Mouse (Mus musculus): ENCODE data around the gene Psmf1. TPM values are rescaled to one million over a fixed set of nuclear protein-coding genes. Genes with fewer than 3 reads are reported as not detected.

The Psmf1 gene
- polyA plus RNA-seq, 1 experiment from 2014 or later = 37.9 TPM

DNA sequence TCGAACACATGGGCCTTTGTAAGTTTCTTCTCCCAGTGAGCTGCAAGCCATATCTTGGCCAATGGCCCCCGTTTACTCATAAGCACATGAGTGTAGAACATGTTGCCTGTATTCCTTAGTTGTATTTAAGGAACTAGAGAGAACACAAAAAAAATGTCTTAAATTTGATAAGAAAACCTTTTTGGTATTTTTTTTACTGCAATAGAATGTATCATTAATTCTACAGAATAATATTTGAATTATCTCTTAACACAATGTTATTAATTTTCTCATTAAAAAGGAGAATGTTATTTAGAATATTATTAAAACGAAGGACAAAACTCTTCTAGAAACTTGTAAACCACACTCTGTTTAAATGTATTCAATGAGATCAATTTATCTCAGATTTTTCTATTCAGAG, 75.6 kb downstream of the Psmf1 start, which contains the start of gene Rad21l:
Rad21l (minus strand) TSS at position 101 of the 400 bp plus-strand sequence.
- Histone ChIP-seq H3K36me3 (ENCODE audit: control insufficient read depth, insufficient read depth, low read length) (no peaks in the 10 kb centered on the region), H3K27me3 (ENCODE audit: control insufficient read depth, insufficient read depth, low read depth, low read length) (peaks cover 4% of the 10 kb centered on the region), H3K4me1 (replicated peaks; ENCODE audit: control insufficient read depth, insufficient read depth, low read length) (no peaks in the 10 kb centered on the region), H3K9ac (ENCODE audit: low read length) (no peak within 1 kb of the TSS), H3K4me3 (ENCODE audit: low read length) (no peak within 1 kb of the TSS), H3K9me3 (ENCODE audit: control insufficient read depth, low read length) (no peaks in the 10 kb centered on the region), H3K4me2 (ENCODE audit: low read depth, low read length) (no peak within 1 kb of the TSS), H3K27ac (ENCODE audit: low read length) (no peak within 1 kb of the TSS)
- 64% methylated on average over 3 of the region's 3 CpGs for WGBS
- ATAC-seq (ENCODE audit: low read depth) = no peak

Other genes with a start within 250 kb of the Psmf1 start
- 699 and 778 TPM in 2 replicates for gene Fkbp1a, start 201.7 kb downstream of the Psmf1 start, polyA plus RNA-seq (2015; fragmentation: Nextera tagmentation; extraction: Ambion mirVana)
- 0.74 and 1.2 TPM in 2 replicates for gene Sdcbp2, start 171.6 kb downstream of the Psmf1 start, polyA plus RNA-seq (2015; fragmentation: Nextera tagmentation; extraction: Ambion mirVana)
- gene Snph, start 111.6 kb downstream of the Psmf1 start, polyA plus RNA-seq (2015; fragmentation: Nextera tagmentation; extraction: Ambion mirVana) = 0.69 and 0.87 TPM in 2 replicates
- gene Rad21l, start 75.7 kb downstream of the Psmf1 start, polyA plus RNA-seq (2015; fragmentation: Nextera tagmentation; extraction: Ambion mirVana) = not detected in 2 replicates
- gene Tmem74b, start 42.2 kb downstream of the Psmf1 start, polyA plus RNA-seq (2015; fragmentation: Nextera tagmentation; extraction: Ambion mirVana) = 1.4 and 1.6 TPM in 2 replicates
- gene Rspo4, start 98.7 kb upstream of the Psmf1 start, polyA plus RNA-seq (2015; fragmentation: Nextera tagmentation; extraction: Ambion mirVana) = 0.94 and 0.97 TPM in 2 replicates
- 0.57 and 0.78 TPM in 2 replicates for gene Angpt4, start 167.0 kb upstream of the Psmf1 start, polyA plus RNA-seq (2015; fragmentation: Nextera tagmentation; extraction: Ambion mirVana)
- 33.6 and 34.0 TPM in 2 replicates for gene Fam110a, start 236.0 kb upstream of the Psmf1 start, polyA plus RNA-seq (2015; fragmentation: Nextera tagmentation; extraction: Ambion mirVana)